Mouse (Mus musculus) erythroblast, embryonic 14.5 days (primary cell): ENCODE results near the gene Mnd1.

Source experiments
- GATA1 ChIP-seq: IDR thresholded peaks from 2 replicates; pipeline ENCODE4 v1.6.1; 2012; ENCODE audit warnings: low read length, inconsistent platforms, mixed read lengths
- TAL1 ChIP-seq: IDR thresholded peaks from 3 replicates; pipeline ENCODE4 v1.6.1; 2012; ENCODE audit warnings: low read length, inconsistent platforms, mixed read lengths

DNA sequence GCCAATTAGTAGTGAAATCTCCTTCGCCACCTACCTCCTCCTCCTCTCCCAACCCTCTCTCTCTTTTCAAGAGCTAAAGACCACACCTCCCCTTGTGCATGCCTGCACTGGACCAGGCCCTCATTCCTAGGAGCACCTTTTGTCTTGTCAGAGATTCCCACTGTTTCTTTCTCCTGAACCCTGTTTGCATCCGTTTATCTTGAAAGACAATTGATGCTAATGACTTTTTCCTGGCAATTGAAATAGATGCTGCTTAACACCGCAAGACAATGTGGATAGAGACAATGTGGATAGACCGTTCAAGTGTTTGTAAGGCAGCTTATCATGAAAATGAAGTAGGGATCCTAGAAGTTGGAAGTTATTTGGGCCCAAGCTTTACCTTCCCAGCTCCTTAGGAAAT, 26.1 kb upstream of the Mnd1 start:
- TF ChIP-seq TAL1 = no peak
- TF ChIP-seq GATA1 = no peak
